ENCODE assay signal across 15 mouse cellular contexts in genomic region chr11:102665151-102665550, GRCm38 (mm10). TPM values are rescaled to one million over a fixed set of nuclear protein-coding genes. Genes with fewer than 3 reads are reported as not detected.
DNase-seq lines count a peak whose midpoint lies in the region; ATAC-seq and TF ChIP-seq lines count a peak whose summit lies in the region.
"Had no signal": no experiment of that assay in that cellular context is flagged by ENCODE, and none has a peak within 500 bp of the region (broad histone marks: within the 10 kb centered on the region; RNA-seq: fewer than 3 reads in every experiment).

No protein-coding gene starts in this region.

- H3K36me3 ChIP-seq in hindbrain, embryonic 10.5 days, result no peaks in the 10 kb centered on the region
- H3K36me3 ChIP-seq in hindbrain, postnatal 0 days (ENCODE audit: insufficient read depth, low read length), result no peaks in the 10 kb centered on the region
- H3K36me3 ChIP-seq in midbrain, embryonic 12.5 days, result no peaks in the 10 kb centered on the region
- H3K36me3 ChIP-seq in midbrain, embryonic 13.5 days, result no peaks in the 10 kb centered on the region
- no peaks in the 10 kb centered on the region for H3K36me3 ChIP-seq in hindbrain, embryonic 16.5 days (ENCODE audit: control insufficient read depth, insufficient read depth, low read length)
- H3K36me3 ChIP-seq: G1E had no signal

- no peak for TF ChIP-seq CTCF in hindbrain, postnatal 0 days (IDR thresholded peaks at IDR 0.05; ENCODE audit: low read depth)

- H3K27ac ChIP-seq in hindbrain, embryonic 10.5 days, result no peak overlapping the region
- H3K27ac ChIP-seq in hindbrain, postnatal 0 days, result no peak overlapping the region
- no peak overlapping the region for H3K27ac ChIP-seq in midbrain, embryonic 12.5 days (replicated peaks)
- no peak overlapping the region for H3K27ac ChIP-seq in midbrain, embryonic 13.5 days
- H3K27ac ChIP-seq in hindbrain, embryonic 16.5 days (ENCODE audit: low read depth, low read length), result no peak overlapping the region

- H3K4me3 ChIP-seq in hindbrain, embryonic 10.5 days, result peak overlapping the region; percentile 29
- H3K4me3 ChIP-seq in hindbrain, postnatal 0 days (ENCODE audit: low read length), result no peak overlapping the region
- H3K4me3 ChIP-seq in midbrain, embryonic 12.5 days, result 0 out of 2 replicates have a peak overlapping the region, but pooled peaks have one; percentile 4
- H3K4me3 ChIP-seq in midbrain, embryonic 13.5 days (replicated peaks), result no peak overlapping the region
- H3K4me3 ChIP-seq in hindbrain, embryonic 16.5 days (ENCODE audit: low read length), result peak overlapping the region; percentile 2; the same call in 1 of the 2 replicates

- WGBS in hindbrain, embryonic 10.5 days, result 51% methylated on average over 33 of the region's 33 CpGs
- WGBS in hindbrain, postnatal 0 days, result 63% methylated on average over 33 of the region's 33 CpGs
- WGBS in midbrain, embryonic 12.5 days, result 52% methylated on average over 33 of the region's 33 CpGs
- 57% methylated on average over 33 of the region's 33 CpGs for WGBS in midbrain, embryonic 13.5 days
- 54% methylated on average over 33 of the region's 33 CpGs for WGBS in hindbrain, embryonic 16.5 days

- H3K4me1 ChIP-seq in hindbrain, embryonic 10.5 days (replicated peaks), result peaks cover 10% of the 10 kb centered on the region; the same call in 1 of the 2 replicates
- H3K4me1 ChIP-seq in hindbrain, postnatal 0 days (ENCODE audit: insufficient read depth, low read length), result no peaks in the 10 kb centered on the region
- no peaks in the 10 kb centered on the region for H3K4me1 ChIP-seq in midbrain, embryonic 12.5 days
- H3K4me1 ChIP-seq in midbrain, embryonic 13.5 days (replicated peaks), result no peaks in the 10 kb centered on the region
- H3K4me1 ChIP-seq in hindbrain, embryonic 16.5 days (ENCODE audit: control insufficient read depth, insufficient read depth, low read depth, low read length), result no peaks in the 10 kb centered on the region

- H3K4me2 ChIP-seq in hindbrain, postnatal 0 days (ENCODE audit: low read depth, low read length), result no peak overlapping the region
- no peak overlapping the region for H3K4me2 ChIP-seq in midbrain, embryonic 12.5 days (replicated peaks)
- no peak overlapping the region for H3K4me2 ChIP-seq in midbrain, embryonic 13.5 days (replicated peaks)
- peak overlapping the region; percentile 21; the same call in 1 of the 2 replicates for H3K4me2 ChIP-seq in hindbrain, embryonic 16.5 days (ENCODE audit: low read length)

- no peak for ATAC-seq in hindbrain, postnatal 0 days
- no peak for ATAC-seq in midbrain, embryonic 12.5 days (ENCODE audit: low FRiP score, low read depth)
- ATAC-seq in midbrain, embryonic 13.5 days, result no peak
- no peak for ATAC-seq in hindbrain, embryonic 16.5 days

- H3K9me3 ChIP-seq in hindbrain, embryonic 10.5 days, result peaks cover 16% of the 10 kb centered on the region
- peaks cover 6% of the 10 kb centered on the region for H3K9me3 ChIP-seq in hindbrain, postnatal 0 days (ENCODE audit: low read length)
- peaks cover 14% of the 10 kb centered on the region; the same call in 1 of the 2 replicates for H3K9me3 ChIP-seq in midbrain, embryonic 12.5 days
- peaks cover 9% of the 10 kb centered on the region; the same call in 1 of the 2 replicates for H3K9me3 ChIP-seq in midbrain, embryonic 13.5 days
- peaks cover 12% of the 10 kb centered on the region for H3K9me3 ChIP-seq in hindbrain, embryonic 16.5 days (ENCODE audit: control insufficient read depth, low read length)

- no peak overlapping the region for H3K9ac ChIP-seq in hindbrain, postnatal 0 days (replicated peaks; ENCODE audit: low read length)
- no peak overlapping the region for H3K9ac ChIP-seq in midbrain, embryonic 12.5 days (replicated peaks)
- H3K9ac ChIP-seq in midbrain, embryonic 13.5 days (replicated peaks), result no peak overlapping the region
- H3K9ac ChIP-seq in hindbrain, embryonic 16.5 days (ENCODE audit: low read depth, low read length), result no peak overlapping the region

- peak; percentile 15 for DNase-seq in hindbrain, embryonic 10.5 days (ENCODE audit: low spot score)
- no peak for DNase-seq in hindbrain, postnatal 0 days (ENCODE audit: low spot score)
- no peak for DNase-seq in right cerebral cortex, adult 18-20 months
- DNase-seq in adrenal gland, postnatal 4 days (ENCODE audit: low spot score in 2 of 2), result no peak
- DNase-seq: adrenal gland, adult 2 months; cerebellum, adult 11 months; kidney, adult 8-10 months; lung, postnatal 14 days; right cerebral cortex, postnatal 4 days; thymus, postnatal 14 days had no signal

- peaks cover 37% of the 10 kb centered on the region for H3K27me3 ChIP-seq in hindbrain, embryonic 10.5 days (ENCODE audit: insufficient read depth, poor library complexity, severe bottlenecking)
- peaks cover 11% of the 10 kb centered on the region; the same call in 1 of the 2 replicates for H3K27me3 ChIP-seq in hindbrain, postnatal 0 days (ENCODE audit: insufficient read depth, low read length)
- peaks cover 26% of the 10 kb centered on the region for H3K27me3 ChIP-seq in midbrain, embryonic 12.5 days
- peaks cover 25% of the 10 kb centered on the region for H3K27me3 ChIP-seq in midbrain, embryonic 13.5 days
- H3K27me3 ChIP-seq in hindbrain, embryonic 16.5 days (replicated peaks; ENCODE audit: control insufficient read depth, insufficient read depth, low read length), result peaks cover 11% of the 10 kb centered on the region

RNA-seq across cellular contexts. Expression of gene Meioc, which starts 1.6 kb away (rescaled TPM):
- polyA plus RNA-seq in hindbrain, embryonic 10.5 days (2016; fragmentation: Nextera tagmentation; extraction: Ambion mirVana), result 0.17 and 0.57 TPM in 2 replicates
- total RNA-seq in hindbrain, postnatal 0 days (2014; rRNA removed), result 0.65 TPM in 1 of 2 replicates, not detected in the other
- polyA plus RNA-seq in hindbrain, postnatal 0 days (2015; fragmentation: Nextera tagmentation; extraction: Ambion mirVana), result 0.24 and 0.32 TPM in 2 replicates
- 0.31 and 0.47 TPM in 2 replicates for polyA plus RNA-seq in midbrain, embryonic 12.5 days (2016; fragmentation: Nextera tagmentation; extraction: Ambion mirVana)
- 0.04 and 0.05 TPM in 2 replicates for polyA plus RNA-seq in midbrain, embryonic 13.5 days (2015; fragmentation: Nextera tagmentation; extraction: Ambion mirVana)
- 0.15 and 0.17 TPM in 2 replicates for polyA plus RNA-seq in hindbrain, embryonic 16.5 days (2015; fragmentation: Nextera tagmentation; extraction: Ambion mirVana)
- under 1 TPM in 1 of 2 experiments, not detected in 1; 0.11 TPM for total RNA-seq in adrenal gland, postnatal 4 days (2021)
- total RNA-seq: adrenal gland, adult 2 months; left cerebral cortex, adult 18-20 months had no signal
- polyA plus RNA-seq: adrenal gland, adult 2 months; G1E had no signal

RNA-seq across cellular contexts. Expression of gene Ccdc43, which starts 32.4 kb away (rescaled TPM):
- 40.7 and 53.2 TPM in 2 replicates for polyA plus RNA-seq in hindbrain, embryonic 10.5 days (2016; fragmentation: Nextera tagmentation; extraction: Ambion mirVana)
- 16.6 and 22.5 TPM in 2 replicates for total RNA-seq in hindbrain, postnatal 0 days (2014; rRNA removed)
- polyA plus RNA-seq in hindbrain, postnatal 0 days (2015; fragmentation: Nextera tagmentation; extraction: Ambion mirVana), result 28.1 and 30.7 TPM in 2 replicates
- polyA plus RNA-seq in midbrain, embryonic 12.5 days (2016; fragmentation: Nextera tagmentation; extraction: Ambion mirVana), result 47.9 and 56.3 TPM in 2 replicates
- polyA plus RNA-seq in midbrain, embryonic 13.5 days (2015; fragmentation: Nextera tagmentation; extraction: Ambion mirVana), result 41.6 and 49.1 TPM in 2 replicates
- 33.3 and 34.8 TPM in 2 replicates for polyA plus RNA-seq in hindbrain, embryonic 16.5 days (2015; fragmentation: Nextera tagmentation; extraction: Ambion mirVana)
- total RNA-seq in adrenal gland, postnatal 4 days (2021), result 10 to 100 TPM; 24.2 to 31.2 TPM

Comparison
In these comparisons a context has a peak if more than half of its experiments do, and no peak if none do; other contexts are left out.
1. H3K4me3 ChIP-seq: peak in hindbrain, embryonic 10.5 days (single experiment), midbrain, embryonic 12.5 days (single experiment) and hindbrain, embryonic 16.5 days (single experiment); none in hindbrain, postnatal 0 days (single experiment) and midbrain, embryonic 13.5 days (single experiment).